Mouse (Mus musculus) heart, postnatal 36 days (tissue): ENCODE data around the gene Obscn. TPM values are rescaled to one million over a fixed set of nuclear protein-coding genes. Genes with fewer than 3 reads are reported as not detected.

ENCODE experiments used
- DNase-seq, 2 experiments: peaks; one replicate each; pipeline ENCODE4 v3.0.0; 2021 to 2022
- intact Hi-C: fragments of 180-260 bp; cut with DNase I; formaldehyde crosslinking; loops from one replicate; pipeline ENCODE4 v1.15.1; 2025
- total RNA-seq, 2 experiments: library from RNA; stranded (reverse); gene quantifications; 2 replicates each; pipeline ENCODE4 v1.2.3; 2021

Gene Obscn
- total RNA-seq, 2 experiments from 2014 or later: 725 to 820 TPM

DNA sequence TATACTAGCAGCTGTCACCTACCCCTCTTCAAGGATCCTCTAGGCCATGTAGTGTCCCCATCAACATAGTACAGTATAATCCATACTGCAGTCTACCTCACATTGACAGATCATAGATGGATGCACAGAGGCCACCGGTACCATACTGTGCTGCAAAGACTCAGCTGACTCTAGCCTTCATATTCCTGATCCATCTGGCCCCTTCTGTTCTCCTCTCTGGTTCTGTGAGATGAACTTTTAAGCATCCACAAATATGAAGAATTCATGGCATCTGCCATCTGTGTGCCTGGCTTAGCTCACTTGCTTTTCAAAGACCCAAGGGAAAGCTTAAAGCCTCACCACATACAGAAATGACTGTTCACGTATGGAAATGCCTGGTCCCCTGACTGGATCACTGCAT, 65.9 kb downstream of the Obscn start:
- DNase-seq: no peak
- intact Hi-C loops: no loop called here

DNA sequence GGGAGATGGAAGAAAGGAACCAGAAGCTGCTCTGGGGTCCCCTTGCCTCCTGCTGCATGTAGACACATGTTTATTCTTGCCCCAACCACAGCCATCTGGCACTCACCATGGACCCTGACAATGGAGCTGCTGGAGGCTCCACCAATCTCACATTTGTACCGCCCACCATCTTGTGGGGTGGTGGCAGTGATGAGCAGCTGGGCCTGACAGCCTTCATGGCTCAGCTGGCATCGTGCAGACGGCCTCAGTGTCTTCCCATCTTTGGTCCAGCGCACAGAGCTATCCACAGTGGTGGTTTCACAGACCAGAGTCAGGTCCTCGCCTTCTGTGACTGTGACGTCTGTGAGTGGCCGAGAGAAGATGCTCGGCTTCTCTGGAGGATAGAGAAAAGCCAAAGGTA, 67.3 kb downstream of the Obscn start:
- no peak for DNase-seq
- intact Hi-C loops: no loop called here

DNA sequence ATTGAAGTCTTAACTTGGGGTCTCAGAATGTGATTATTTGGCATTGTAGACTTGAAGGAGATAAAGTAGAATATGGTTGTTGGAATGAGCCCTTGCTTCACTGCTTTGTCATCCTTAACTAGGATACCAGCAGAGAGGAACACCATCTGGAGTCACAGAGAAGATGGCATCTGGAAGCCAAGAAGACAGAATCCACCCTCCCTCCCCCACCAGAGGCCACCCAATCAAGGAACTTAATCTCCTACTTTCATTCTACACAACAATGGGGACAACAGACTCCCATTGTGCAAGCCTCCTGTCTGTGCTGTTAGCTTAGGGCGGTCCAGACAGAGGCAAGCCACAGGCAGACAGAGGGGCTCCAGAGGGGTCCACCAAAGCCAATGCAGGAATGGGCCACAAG, 67.8 kb downstream of the Obscn start:
- DNase-seq: no peak
- intact Hi-C loops: no loop called here

DNA sequence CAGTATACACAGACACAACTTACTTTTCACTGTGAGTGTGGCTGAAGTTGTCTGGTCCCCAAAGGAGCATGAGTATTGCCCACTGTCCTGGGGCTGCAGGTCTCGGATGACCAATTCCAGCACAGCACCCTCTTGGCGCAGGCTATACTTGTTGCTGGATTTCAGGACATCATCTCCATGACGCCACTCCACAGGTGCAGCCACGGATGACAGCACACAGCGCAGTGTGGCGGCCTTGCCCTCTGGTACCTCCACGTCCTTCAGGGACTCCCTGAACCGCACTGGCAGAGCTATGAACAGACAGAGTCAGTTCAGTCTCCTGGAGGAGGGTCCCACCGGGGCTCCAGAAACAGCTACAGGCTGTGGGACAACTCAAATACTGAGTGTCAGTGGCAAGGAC, 68.3 kb downstream of the Obscn start:
- intact Hi-C loops: no loop called here

DNA sequence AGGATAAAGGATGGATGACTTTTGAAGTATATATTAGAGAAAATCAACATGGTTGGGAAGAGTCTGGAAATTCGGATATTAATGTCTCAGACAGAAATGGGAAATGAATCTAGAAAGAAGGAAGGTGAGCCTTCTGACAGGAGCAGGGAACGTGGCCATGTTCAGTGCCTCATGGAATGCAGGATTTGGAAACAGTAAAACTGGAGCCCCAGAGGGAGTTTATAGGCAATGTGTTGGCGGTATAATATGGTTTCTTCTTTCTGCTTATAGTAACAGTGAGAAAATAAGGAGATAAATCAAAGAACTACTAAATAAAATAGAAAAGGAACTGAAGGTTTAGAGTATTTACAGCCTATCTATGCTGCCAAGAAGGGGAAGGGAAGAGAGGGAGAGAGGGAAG, 78.2 kb downstream of the Obscn start:
- intact Hi-C loops: no loop called here
- DNase-seq: no peak

More for the DNA sequence above, 68.3 kb downstream of the Obscn start:
- no peak for DNase-seq

DNA sequence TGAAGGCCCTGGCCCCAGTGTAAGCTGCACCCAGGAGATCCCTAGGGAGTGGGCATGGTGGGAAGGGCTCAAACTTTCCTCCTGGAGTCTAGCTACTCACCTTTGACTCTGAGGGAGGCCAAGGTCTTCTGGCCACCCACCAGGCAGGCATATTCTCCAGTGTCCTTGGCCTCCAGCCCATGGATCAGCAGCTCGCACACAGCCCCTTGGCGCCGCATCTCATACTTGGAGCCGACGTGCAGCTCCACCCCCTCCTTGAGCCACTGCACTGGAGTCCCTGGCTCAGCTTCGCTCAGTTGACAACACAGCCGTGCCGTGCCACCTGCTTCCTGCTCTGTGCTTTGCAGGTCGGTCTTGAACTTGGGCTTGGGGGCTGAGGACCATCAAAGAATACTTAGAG, 85.2 kb downstream of the Obscn start:
- DNase-seq: peak; percentile 44 to 46
- intact Hi-C loops: no loop called here

DNA sequence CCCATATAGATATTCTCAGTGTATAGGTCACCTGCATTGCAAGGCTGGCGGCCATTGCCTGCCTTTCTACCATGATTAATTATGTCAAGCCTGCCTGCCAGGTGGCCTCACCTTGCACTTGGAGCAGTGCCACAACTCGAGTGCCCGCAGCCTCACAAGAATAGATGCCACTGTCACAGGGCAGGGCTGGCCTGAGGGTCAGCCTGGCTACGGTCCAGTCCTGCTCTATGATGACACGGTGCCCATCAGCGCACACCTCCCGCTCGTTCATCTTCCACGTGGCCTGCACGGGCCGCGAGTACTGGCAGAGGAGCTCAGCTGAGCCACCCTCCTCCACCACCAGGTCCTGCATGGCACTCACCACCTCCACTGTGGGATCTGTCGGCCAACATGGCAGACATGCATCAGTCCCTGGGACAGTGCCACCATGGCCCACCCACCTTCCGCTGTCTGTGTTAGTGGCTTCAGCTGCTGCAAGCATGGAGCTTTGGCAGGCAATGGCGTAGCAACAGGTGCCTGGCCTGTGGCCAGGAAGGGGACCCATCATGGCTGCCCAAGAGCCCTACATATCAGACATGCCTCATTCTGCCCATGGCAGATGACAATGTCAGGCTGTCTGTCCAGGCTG, 91.4 kb downstream of the Obscn start:
- intact Hi-C loops: no loop called here

DNA sequence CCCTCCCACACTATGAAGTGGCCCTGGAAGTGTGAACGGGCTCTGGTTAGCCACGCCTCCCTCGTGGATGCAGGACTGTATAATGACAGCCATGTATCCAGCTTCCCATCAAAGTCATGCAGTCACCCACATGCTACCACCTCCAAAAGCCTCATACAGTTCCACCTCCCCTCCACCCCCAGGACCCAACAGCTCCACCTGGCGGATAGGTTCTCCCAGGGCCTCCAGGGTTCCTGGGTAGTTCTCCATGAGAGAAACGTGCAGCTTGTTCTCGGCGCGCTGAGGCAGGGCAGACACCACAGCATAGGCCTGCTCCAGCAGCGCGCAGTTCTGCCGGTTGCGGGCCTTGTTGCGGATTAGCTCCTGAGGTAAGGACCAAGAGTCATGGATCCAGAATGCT, 107.2 kb downstream of the Obscn start:
- no peak for DNase-seq
- intact Hi-C loops: no loop called here

More for the DNA sequence above, 91.4 kb downstream of the Obscn start:
- peak; percentile 30 to 45 for DNase-seq

DNA sequence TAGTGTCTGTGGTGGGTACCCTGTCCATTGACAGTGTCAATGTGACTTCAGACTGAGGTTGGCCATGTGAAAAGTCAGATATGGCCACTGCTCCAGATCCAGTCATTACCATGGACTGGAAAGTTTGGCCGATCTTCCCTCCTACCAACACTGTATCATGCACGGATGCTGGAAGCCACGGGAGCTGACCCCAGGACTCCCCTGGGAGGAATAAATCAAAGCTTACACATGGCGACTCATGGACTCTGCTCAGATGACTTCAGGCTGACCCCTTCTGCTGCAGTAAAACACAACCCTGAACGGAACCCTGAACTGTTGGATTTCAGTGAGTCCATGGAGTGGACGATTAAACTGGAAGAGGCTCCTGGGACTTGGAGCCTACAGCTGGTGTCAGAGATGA, 109.8 kb downstream of the Obscn start:
- DNase-seq: no peak
- intact Hi-C loops: no loop called here

DNA sequence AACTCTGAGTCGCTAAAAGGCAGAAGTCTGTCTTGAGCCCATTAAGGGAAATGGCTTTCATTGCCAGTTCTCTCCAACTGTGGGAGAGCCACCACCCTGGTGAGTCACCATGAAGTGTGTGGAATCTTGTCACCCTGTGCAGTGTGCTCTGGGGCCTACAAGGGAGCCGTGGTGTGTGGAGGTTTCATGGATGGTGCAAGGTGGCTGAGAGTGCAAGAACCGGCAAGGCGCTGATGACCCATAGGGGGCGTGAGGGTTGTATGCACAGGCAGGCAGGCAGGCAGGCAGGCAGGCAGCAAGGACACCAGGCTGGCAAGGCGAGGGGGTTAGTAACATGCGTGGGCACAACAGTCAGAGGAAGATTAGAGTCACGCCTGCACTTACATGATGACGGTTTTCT, 121.2 kb downstream of the Obscn start:
- intact Hi-C loops: no loop called here
- DNase-seq: no peak

DNA sequence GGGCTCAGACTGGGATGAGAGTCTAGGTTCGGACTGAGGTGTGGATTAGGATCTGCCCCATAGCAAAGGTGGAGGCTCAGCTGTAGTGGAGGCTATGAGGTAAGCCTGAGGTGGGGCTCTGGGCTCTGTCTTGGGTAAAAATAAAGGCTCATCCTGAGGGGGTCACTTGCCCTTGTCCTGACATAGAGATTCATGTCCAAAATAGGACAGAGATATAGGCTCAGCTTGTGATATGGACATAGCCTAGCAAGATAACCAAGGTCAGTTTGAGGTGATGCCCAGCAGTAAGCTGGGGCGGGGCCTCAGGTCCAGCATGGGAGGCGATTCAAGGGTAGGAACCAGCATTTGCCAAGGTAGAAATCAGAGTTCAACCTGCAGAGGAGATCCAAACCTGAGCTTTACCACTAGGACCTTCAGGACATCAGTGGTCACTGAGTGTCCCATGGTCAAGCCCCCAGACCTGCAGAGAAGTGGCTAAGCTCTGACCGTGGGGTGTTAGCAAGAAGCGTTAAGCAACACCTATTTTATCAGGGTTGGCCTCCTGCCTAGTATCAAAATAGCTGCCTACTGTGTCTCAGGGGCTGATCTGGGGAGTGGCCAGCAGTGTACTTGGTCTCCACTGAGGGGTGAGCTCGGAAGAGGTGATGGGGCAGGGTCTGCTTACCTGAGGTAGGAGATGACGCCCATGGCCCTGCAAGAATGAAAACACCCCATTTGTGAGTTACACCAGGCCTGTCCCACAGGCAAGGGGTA, 133.7 kb downstream of the Obscn start:
- intact Hi-C loops: no loop called here
- DNase-seq: peak in 1 of 2 experiments; percentile 60

DNA sequence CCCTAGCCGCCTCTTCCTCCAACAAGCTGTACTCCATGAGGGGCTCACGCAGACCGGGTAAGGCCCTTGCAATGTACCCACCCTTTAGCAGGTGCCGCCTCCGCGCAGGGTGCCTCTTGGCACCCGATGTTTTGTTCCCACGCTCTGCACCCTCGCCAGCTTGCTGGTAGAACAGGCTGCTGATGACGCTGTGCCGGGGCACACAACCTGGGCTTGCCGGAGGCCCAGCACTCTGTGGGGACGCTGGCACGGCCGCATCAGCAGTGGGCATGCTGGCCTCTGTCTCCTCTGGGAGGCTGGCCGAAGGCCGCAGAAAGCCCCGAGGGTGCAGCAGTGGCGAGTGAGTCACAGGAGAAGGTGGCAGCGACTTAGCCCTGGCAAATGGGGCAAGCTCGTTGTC, 135.6 kb downstream of the Obscn start:
- intact Hi-C loops: no loop called here
- DNase-seq: no peak

DNA sequence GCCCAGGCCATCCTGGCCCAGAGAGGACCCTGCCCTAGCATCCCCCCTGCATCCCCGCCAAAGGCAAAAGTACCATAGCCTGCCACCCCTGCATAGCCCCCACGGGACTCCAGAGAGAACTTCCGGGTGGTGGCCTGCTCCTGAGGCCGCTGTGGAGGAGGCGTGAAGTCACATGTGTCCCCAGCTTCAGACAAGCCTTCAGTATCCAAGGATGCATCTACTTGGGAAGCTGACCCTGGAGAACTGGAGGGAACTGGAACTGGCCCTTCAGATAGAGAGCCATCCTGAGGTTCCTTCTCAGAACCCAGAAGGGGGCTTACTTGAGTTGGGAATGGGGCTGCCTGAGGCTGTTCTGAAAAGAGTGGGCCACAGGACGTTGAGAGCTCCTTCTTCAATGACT, 136.4 kb downstream of the Obscn start:
- intact Hi-C loops: no loop called here
- no peak for DNase-seq

DNA sequence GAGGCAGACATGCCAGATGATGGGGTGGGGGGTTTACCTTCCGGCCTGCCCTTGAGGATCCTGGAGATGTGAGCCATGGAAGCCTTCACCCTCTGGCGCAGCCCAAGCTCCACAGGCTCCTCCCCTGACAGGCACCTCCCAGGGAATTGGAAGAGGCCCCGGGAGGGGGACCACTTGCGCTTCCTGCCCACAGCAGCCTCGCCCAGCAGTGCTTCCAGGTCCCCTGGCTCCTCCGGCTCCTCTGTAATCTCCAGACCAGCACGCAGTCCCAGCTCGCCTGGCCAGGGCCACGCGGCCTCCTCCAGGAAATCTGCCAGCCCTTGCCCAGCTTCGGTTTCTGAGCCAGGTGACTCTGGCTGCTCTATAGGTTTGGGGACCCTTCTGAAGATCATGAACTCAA, 137.0 kb downstream of the Obscn start:
- intact Hi-C loops: no loop called here
- peak; percentile 64 to 74 for DNase-seq

DNA sequence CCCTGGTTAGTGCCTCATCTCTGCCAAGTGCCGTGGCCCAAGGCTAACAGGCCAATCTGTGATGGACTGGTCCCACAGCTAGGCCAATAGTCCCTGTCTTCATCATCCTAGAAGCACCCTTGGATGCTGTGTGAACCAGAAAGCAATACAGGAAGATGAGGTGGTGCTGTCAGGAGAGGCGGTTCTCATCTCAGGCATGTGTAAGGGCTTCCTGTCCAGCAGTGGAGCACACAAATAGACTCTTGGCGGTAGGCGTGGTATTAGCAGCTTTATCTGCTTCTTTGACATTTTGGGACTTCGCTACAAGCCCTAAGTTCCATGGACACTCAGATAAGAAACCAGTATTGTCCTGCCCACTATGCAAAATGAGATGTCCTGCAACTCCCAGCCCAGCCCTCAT, 138.7 kb downstream of the Obscn start:
- DNase-seq: no peak

DNA sequence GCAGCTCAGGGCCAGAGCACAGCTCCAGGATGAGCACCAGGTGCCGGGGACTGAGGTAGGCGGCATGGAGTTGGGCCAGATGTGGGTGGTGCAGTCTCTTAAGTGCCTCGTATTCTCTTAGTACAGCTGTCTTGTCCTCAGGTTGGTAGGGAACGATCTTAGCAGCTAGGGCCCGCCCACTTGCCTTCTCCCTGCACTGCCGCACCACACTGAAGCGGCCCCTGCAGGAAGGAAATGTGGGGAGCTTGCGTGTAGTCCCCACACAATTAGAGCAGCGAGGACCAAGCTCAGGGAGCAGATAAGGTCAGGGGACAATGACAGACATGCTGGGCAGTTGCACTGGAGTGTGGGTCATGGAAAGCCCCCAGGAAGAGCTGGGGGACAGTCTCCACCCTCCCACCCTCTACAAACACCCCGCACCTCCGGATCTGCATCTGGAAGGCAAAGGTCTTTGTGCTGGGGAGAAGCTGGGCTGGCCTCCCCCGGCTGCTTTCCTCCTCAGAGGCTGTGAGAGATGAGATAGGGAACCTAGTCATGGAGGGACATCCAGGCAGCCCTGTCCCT, 140.3 kb downstream of the Obscn start:
- DNase-seq: no peak
- intact Hi-C loops: no loop called here

More for the DNA sequence above, 138.7 kb downstream of the Obscn start:
- intact Hi-C loops: no loop called here

DNA sequence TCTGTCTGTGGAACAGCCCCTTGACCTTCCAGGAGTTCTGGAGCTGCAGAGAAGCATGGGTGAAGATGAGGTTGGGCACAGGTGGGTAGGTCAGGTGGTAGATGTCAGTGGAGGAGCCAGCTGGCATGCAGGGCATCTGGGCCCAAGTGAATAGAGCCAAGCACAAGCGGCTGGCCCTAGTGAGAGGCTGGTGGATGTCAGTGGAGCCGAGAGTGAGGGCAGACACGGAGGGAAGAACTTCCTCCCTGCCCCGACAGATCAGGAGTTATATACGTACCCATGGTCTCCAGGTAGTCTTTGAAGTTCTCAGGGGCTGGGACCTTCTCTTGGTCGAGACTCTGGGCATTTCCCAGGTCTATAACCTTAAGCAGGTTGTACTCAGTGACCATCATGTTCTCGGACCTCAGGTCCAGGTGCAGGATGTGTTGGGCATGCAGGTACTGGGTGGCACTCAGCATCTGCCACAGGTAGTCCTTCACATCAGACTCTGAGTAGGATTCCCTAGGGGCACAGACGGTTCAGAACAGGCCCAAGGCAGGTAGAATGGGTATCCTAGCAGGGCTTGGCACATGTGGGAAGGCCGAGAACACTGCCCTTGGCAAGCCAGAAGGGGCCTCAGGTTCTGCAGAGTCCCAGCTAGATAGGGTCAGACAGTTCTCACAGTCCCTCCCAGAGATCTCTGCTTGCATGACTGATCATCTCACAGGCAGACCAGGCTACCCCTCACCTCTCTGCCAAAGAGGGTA, 141.0 kb downstream of the Obscn start:
- no peak for DNase-seq
- intact Hi-C loops: no loop called here

DNA sequence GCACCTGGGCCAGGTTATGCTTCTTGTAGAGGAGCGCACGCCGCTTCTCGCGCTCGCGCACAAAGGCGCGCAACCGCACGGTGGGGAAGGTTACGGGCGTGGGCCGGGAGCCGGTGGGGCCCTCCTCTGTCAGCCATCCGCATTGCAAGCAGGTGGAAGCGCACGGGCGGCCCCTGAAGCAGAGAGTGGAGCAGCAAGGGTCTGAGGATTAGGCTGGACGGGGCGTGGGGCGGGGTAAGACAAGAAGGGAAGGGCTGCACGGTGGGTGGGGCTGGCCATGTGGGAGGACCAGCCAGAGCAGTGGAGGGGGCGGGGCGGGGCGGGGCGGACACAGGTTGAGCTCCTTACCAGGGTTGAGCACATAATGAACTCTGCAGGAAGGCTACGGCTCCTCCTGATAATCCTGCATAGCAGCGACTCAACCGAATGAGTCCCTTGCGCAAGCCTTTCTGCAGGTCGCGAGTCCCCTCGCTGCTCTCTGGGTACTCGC, 141.8 kb downstream of the Obscn start:
- intact Hi-C loops: no loop called here
- no peak for DNase-seq

DNA sequence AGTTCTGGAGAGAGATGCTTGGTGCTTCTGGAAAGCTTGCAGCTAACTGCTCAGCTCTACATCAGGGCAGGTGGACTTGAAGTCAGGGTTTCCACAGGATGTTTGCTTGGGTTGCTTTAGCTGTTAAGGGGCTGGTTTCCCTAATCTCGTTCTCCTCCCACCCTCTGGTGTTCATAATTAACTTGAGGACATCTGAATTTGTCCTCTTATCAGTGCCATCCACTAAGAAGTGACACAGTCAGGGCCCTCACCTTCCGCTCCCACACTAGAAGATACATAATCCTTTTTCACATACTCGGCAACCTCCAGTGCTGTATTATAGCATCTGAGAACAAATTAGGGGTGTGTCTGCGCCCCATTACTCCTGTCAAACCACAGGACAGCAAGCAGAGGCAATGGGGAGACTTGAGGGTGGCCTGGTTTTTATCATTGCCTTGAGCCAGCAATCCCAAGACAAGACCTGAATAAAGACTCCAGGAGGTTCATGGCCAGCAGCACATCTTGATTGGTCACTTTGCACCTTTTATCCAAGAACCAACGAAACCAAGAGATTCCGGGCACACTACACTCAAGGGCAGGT, 143.0 kb downstream of the Obscn start:
- intact Hi-C loops: no loop called here
- no peak for DNase-seq

DNA sequence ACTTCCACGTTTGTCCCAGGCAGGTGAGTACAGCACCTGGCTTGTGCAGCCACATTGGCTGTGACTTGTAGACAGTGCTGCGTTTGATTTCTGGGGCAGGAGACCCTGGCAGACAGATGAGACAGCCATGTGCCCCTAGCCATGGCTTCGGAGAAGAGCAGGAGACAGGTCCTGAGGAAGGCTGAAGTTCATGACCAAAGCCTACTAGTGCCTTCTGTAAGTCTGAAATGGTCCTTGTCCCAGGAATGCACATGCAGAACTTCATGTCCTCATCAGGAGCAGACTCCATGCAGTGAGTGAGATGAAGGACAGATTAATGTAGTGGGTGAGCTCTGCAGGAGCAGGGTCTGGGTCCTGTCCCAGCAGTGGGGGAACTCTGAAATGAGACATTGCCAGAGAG, 144.3 kb downstream of the Obscn start:
- no peak for DNase-seq
- intact Hi-C loops: no loop called here

DNA sequence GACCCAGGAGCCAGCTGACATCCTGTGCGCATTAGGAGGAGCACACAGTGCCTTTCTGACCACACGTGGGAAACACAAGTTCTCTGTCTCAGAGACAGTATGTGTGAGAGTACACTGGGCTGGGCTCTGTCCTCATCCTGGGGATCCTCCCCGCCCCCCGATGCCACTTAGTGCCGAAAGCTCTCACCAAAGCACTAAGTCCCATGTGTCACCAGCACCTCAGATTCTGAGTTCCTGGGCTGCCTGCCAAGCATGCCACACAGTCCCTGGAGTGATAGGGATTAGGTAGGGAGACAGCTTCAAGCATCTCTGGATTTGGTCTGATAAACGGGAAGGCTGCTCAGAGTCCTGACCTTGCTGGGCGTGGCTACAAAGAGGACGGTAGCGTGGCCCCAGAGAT, 145.4 kb downstream of the Obscn start:
- peak in 1 of 2 experiments; percentile 53 for DNase-seq
- intact Hi-C loops: no loop called here
